Comparison of ENCODE assay signal across 12 mouse cellular contexts in genomic region chr14:25727149-25727510, GRCm38 (mm10). TPM values are rescaled to one million over a fixed set of nuclear protein-coding genes. Genes with fewer than 3 reads are reported as not detected.
DNase-seq lines count a peak whose midpoint lies in the region; ATAC-seq and TF ChIP-seq lines count a peak whose summit lies in the region.
"Had no signal": no experiment of that assay in that cellular context is flagged by ENCODE, and none has a peak within 500 bp of the region (broad histone marks: within the 10 kb centered on the region; RNA-seq: fewer than 3 reads in every experiment).

No protein-coding gene starts in this region.

- no peak for TF ChIP-seq EP300 in liver, postnatal 0 days (IDR thresholded peaks at IDR 0.05; ENCODE audit: low read depth)

- H3K4me3 ChIP-seq in heart, embryonic 10.5 days = no peak overlapping the region
- H3K4me3 ChIP-seq in heart, embryonic 11.5 days (ENCODE audit: low read depth, low read length) = no peak overlapping the region
- no peak overlapping the region for H3K4me3 ChIP-seq in liver, postnatal 0 days (ENCODE audit: low read depth, low read length)
- H3K4me3 ChIP-seq: megakaryocyte, embryonic 14.5 days had no signal

- H3K4me1 ChIP-seq in heart, embryonic 10.5 days = peaks cover 44% of the 10 kb centered on the region
- H3K4me1 ChIP-seq in heart, embryonic 11.5 days (ENCODE audit: control insufficient read depth, insufficient read depth, low read length) = peaks cover 25% of the 10 kb centered on the region
- peaks cover 14% of the 10 kb centered on the region for H3K4me1 ChIP-seq in liver, postnatal 0 days (ENCODE audit: insufficient read depth)

- no peak for ATAC-seq in heart, embryonic 11.5 days (replicated peaks; ENCODE audit: insufficient number of reproducible peaks, low FRiP score, low TSS enrichment)
- ATAC-seq in liver, postnatal 0 days = no peak
- ATAC-seq in megakaryocyte, adult 5-6 weeks (ENCODE audit: poor library complexity, severe bottlenecking) = peak; percentile 40; the same call in 1 of the 2 replicates
- ATAC-seq: forebrain, embryonic 16.5 days had no signal

- no peak overlapping the region for H3K4me2 ChIP-seq in heart, embryonic 11.5 days
- no peak overlapping the region for H3K4me2 ChIP-seq in liver, postnatal 0 days (ENCODE audit: low read depth, low read length)

- H3K9ac ChIP-seq in heart, embryonic 11.5 days (ENCODE audit: low read depth, low read length) = no peak overlapping the region
- no peak overlapping the region for H3K9ac ChIP-seq in liver, postnatal 0 days (replicated peaks)

- TF ChIP-seq CTCF in liver, postnatal 0 days (IDR thresholded peaks at IDR 0.05; ENCODE audit: low read depth) = no peak

- 72% methylated on average over 5 of the region's 5 CpGs for WGBS in heart, embryonic 10.5 days
- WGBS in heart, embryonic 11.5 days (ENCODE audit: insufficient replicate concordance) = 67% methylated on average over 5 of the region's 5 CpGs
- 59% methylated on average over 5 of the region's 5 CpGs for WGBS in liver, postnatal 0 days (ENCODE audit: insufficient replicate concordance)

- H3K27me3 ChIP-seq in heart, embryonic 10.5 days (ENCODE audit: insufficient read depth, poor library complexity, severe bottlenecking) = no peaks in the 10 kb centered on the region
- H3K27me3 ChIP-seq in heart, embryonic 11.5 days (ENCODE audit: control insufficient read depth, insufficient read depth, low read length) = no peaks in the 10 kb centered on the region
- H3K27me3 ChIP-seq in liver, postnatal 0 days (ENCODE audit: insufficient read depth, low read length) = no peaks in the 10 kb centered on the region

- no peak for DNase-seq in heart, embryonic 10.5 days (ENCODE audit: low spot score)
- DNase-seq in liver, postnatal 0 days = no peak
- DNase-seq in liver = no peak
- DNase-seq in gastrocnemius, postnatal 10 days = peak; percentile 65
- no peak for DNase-seq in right cerebral cortex, postnatal 14 days
- DNase-seq in kidney, adult 8-10 months = no peak
- DNase-seq: adrenal gland, postnatal 10 days; thymus, postnatal 14 days had no signal

- no peaks in the 10 kb centered on the region for H3K36me3 ChIP-seq in heart, embryonic 10.5 days
- no peaks in the 10 kb centered on the region for H3K36me3 ChIP-seq in heart, embryonic 11.5 days (ENCODE audit: control insufficient read depth, insufficient read depth, low read length)
- peaks cover 6% of the 10 kb centered on the region; the same call in 1 of the 2 replicates for H3K36me3 ChIP-seq in liver, postnatal 0 days (replicated peaks; ENCODE audit: insufficient read depth, low read length)

- peak overlapping the region; percentile 53 for H3K27ac ChIP-seq in heart, embryonic 10.5 days
- no peak overlapping the region for H3K27ac ChIP-seq in heart, embryonic 11.5 days (ENCODE audit: low read depth, low read length)
- H3K27ac ChIP-seq in liver, postnatal 0 days (ENCODE audit: low read depth) = peak overlapping the region; percentile 34; the same call in 1 of the 2 replicates

- no peaks in the 10 kb centered on the region for H3K9me3 ChIP-seq in heart, embryonic 10.5 days
- no peaks in the 10 kb centered on the region for H3K9me3 ChIP-seq in heart, embryonic 11.5 days (replicated peaks; ENCODE audit: control insufficient read depth, low read length)
- no peaks in the 10 kb centered on the region for H3K9me3 ChIP-seq in liver, postnatal 0 days (ENCODE audit: low read length)
- H3K9me3 ChIP-seq: megakaryocyte, embryonic 14.5 days had no signal

RNA-seq across cellular contexts. Expression of gene Ppif, which starts 33.2 kb away (rescaled TPM):
- 65.7 and 104 TPM in 2 replicates for polyA plus RNA-seq in heart, embryonic 10.5 days (2016; fragmentation: Nextera tagmentation; extraction: Ambion mirVana)
- polyA plus RNA-seq in heart, embryonic 11.5 days (2014; fragmentation: Nextera tagmentation; extraction: Ambion mirVana) = 92.7 and 99.4 TPM in 2 replicates
- 36.0 and 38.4 TPM in 2 replicates for polyA plus RNA-seq in liver, postnatal 0 days (2015; fragmentation: Nextera tagmentation; extraction: Ambion mirVana)
- total RNA-seq in gastrocnemius, postnatal 10 days (2021) = 10 to 100 TPM; 35.7 to 39.2 TPM
- total RNA-seq in megakaryocyte, adult 5-6 weeks (2015) = 27.5 and 30.6 TPM in 2 replicates
- total RNA-seq in megakaryocyte, adult 5-6 weeks (2017) = 6.1 and 9.3 TPM in 2 replicates

RNA-seq across cellular contexts. Expression of gene Zcchc24, which starts 41.7 kb away (rescaled TPM):
- polyA plus RNA-seq in heart, embryonic 10.5 days (2016; fragmentation: Nextera tagmentation; extraction: Ambion mirVana) = 15.2 and 16.9 TPM in 2 replicates
- polyA plus RNA-seq in heart, embryonic 11.5 days (2014; fragmentation: Nextera tagmentation; extraction: Ambion mirVana) = 18.9 and 22.6 TPM in 2 replicates
- 13.7 and 13.8 TPM in 2 replicates for polyA plus RNA-seq in liver, postnatal 0 days (2015; fragmentation: Nextera tagmentation; extraction: Ambion mirVana)
- 10 to 100 TPM; 65.9 to 66.6 TPM for total RNA-seq in gastrocnemius, postnatal 10 days (2021)
- 33.6 and 37.0 TPM in 2 replicates for total RNA-seq in megakaryocyte, adult 5-6 weeks (2015)
- total RNA-seq in megakaryocyte, adult 5-6 weeks (2017) = 23.2 and 24.1 TPM in 2 replicates
